Mouse (Mus musculus): ENCODE results near the gene Psme2b. TPM values are rescaled to one million over a fixed set of nuclear protein-coding genes. Genes with fewer than 3 reads are reported as not detected.
"Not testable (repeated sequence)": the region's sequence is repeated elsewhere in the genome, so short reads cannot be mapped to it uniquely, and the experiment has no call there.

Gene Psme2b
- 4.8 and 5.9 TPM in 2 replicates for total RNA-seq (2021)
- long read RNA-seq, experiment 1, transcript Psme2b-201 (1 exons, 837 nt) = major isoform, 10 of 10 reads
- long read RNA-seq, experiment 1, partial matches to known transcripts = 0 of 10 reads
- long read RNA-seq, experiment 1, other reads (novel, unspliced or antisense) = 0 of 10 reads
- long read RNA-seq, experiment 2, partial matches to known transcripts = 0 of 3 reads
- long read RNA-seq, experiment 2, other reads (novel, unspliced or antisense) = 0 of 3 reads

- DNase-seq = not testable (repeated sequence)
Observed at GRCm38 (mm10) chr11:48946090-48946489, at the start of gene Psme2b. Psme2b (minus strand) TSS chr11:48946190.

- DNase-seq = not testable (repeated sequence)
Observed at GRCm38 (mm10) chr11:48994018-48994417, 48.0 kb upstream of the Psme2b start, which contains the start of gene Tgtp1. Tgtp1 (minus strand) TSS chr11:48994172.

- peak; percentile 51 for DNase-seq
Observed at GRCm38 (mm10) chr11:48993296-48993695, 47.3 kb upstream of the Psme2b start.

GRCm38 (mm10) chr11:48991740-48992520 is 45.9 kb upstream of the Psme2b start, which contains the start of gene Gm12185:
Gm12185 (minus strand) TSS chr11:48992226.
- not testable (repeated sequence) for DNase-seq

GRCm38 (mm10) chr11:48989981-48990380 is 44.0 kb upstream of the Psme2b start:
- not testable (repeated sequence) for DNase-seq

- not testable (repeated sequence) for DNase-seq
Observed at GRCm38 (mm10) chr11:48988219-48988618, 42.2 kb upstream of the Psme2b start.

- not testable (repeated sequence) for DNase-seq
Observed at GRCm38 (mm10) chr11:48982848-48983247, 36.9 kb upstream of the Psme2b start.

GRCm38 (mm10) chr11:48980052-48980451 is 34.1 kb upstream of the Psme2b start:
- not testable (repeated sequence) for DNase-seq

GRCm38 (mm10) chr11:48979251-48979650 is 33.3 kb upstream of the Psme2b start, which contains the start of gene 9930111J21Rik1:
9930111J21Rik1 (minus strand) TSS chr11:48979398.
- DNase-seq = not testable (repeated sequence)

- DNase-seq = not testable (repeated sequence)
Observed at GRCm38 (mm10) chr11:48978240-48978939, 32.4 kb upstream of the Psme2b start, which contains the start of gene Olfr56. Olfr56 (plus strand) TSS chr11:48978889.

- DNase-seq = not testable (repeated sequence)
Observed at GRCm38 (mm10) chr11:48974686-48975085, 28.7 kb upstream of the Psme2b start.

- DNase-seq = not testable (repeated sequence)
Observed at GRCm38 (mm10) chr11:48939286-48939685, 6.7 kb downstream of the Psme2b start.

GRCm38 (mm10) chr11:48935291-48935690 is 10.7 kb downstream of the Psme2b start:
- DNase-seq = not testable (repeated sequence)

GRCm38 (mm10) chr11:48933923-48934322 is 12.1 kb downstream of the Psme2b start:
- DNase-seq = not testable (repeated sequence)

GRCm38 (mm10) chr11:48933422-48933821 is 12.6 kb downstream of the Psme2b start:
- not testable (repeated sequence) for DNase-seq

GRCm38 (mm10) chr11:48928068-48928467 is 17.9 kb downstream of the Psme2b start:
- DNase-seq = not testable (repeated sequence)

- not testable (repeated sequence) for DNase-seq
Observed at GRCm38 (mm10) chr11:48926437-48926836, 19.6 kb downstream of the Psme2b start.

GRCm38 (mm10) chr11:48923818-48924217 is 22.2 kb downstream of the Psme2b start:
- not testable (repeated sequence) for DNase-seq

- no peak for DNase-seq
Observed at GRCm38 (mm10) chr11:48918380-48918779, 27.6 kb downstream of the Psme2b start.

GRCm38 (mm10) chr11:48913611-48914010 is 32.4 kb downstream of the Psme2b start:
- no peak for DNase-seq

GRCm38 (mm10) chr11:48908459-48908858 is 37.5 kb downstream of the Psme2b start:
- DNase-seq = no peak

- DNase-seq = peak; percentile 6
Observed at GRCm38 (mm10) chr11:48902021-48902420, 44.0 kb downstream of the Psme2b start, which contains the start of gene Gm5431. Gm5431 (minus strand) TSS chr11:48902214.
